9 mouse cellular contexts compared by ENCODE assay signal in the genomic region with DNA sequence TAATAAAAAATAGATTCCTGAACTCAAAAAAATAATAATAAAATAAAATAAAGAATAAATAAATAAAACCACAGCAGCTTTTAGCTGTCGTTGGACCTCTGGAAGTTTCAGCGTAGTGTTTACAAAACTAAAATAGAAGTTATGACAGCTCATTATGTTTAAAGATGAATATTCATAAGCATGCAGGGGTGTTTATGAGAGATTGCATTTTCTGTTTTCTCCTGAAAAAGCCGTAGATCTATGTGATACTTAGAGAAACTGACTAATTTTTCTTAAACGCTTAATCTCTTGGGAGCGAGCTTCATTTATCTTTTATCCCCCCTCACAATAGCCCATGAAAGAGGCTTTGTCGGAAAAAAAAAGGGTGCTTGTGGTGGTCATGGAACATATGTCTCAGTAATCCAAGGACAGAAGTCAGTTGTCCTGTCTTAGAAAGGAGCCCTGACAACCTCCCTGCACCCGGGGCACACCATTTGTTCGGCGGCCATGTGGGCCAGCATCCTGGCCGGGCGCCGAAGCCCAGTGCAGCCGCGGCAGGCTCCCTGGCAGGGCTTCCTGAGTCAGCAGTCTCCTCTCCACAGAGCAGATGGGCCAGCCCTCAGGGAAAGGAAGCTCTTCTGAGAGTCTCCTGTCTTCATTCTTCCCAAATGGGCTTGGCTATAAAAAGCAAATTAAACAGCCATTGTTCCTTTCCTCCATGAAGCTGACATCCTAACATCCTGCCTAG.
DNase-seq lines count a peak whose midpoint lies in the region; ATAC-seq lines count a peak whose summit lies in the region.
"Had no signal": no experiment of that assay in that cellular context is flagged by ENCODE, and none has a peak within 500 bp of the region (broad histone marks: within the 10 kb centered on the region; RNA-seq: fewer than 3 reads in every experiment).

No protein-coding gene starts in this region.

- H3K9ac ChIP-seq in heart, embryonic 11.5 days (ENCODE audit: low read depth, low read length), result no peak overlapping the region
- no peak overlapping the region for H3K9ac ChIP-seq in limb, embryonic 15.5 days

- H3K27ac ChIP-seq in heart, embryonic 11.5 days (ENCODE audit: low read depth, low read length), result no peak overlapping the region
- no peak overlapping the region for H3K27ac ChIP-seq in limb, embryonic 15.5 days
- H3K27ac ChIP-seq: macrophage had no signal

- no peaks in the 10 kb centered on the region for H3K36me3 ChIP-seq in heart, embryonic 11.5 days (ENCODE audit: control insufficient read depth, insufficient read depth, low read length)
- no peaks in the 10 kb centered on the region for H3K36me3 ChIP-seq in limb, embryonic 15.5 days

- H3K4me3 ChIP-seq in heart, embryonic 11.5 days (ENCODE audit: low read depth, low read length), result no peak overlapping the region
- no peak overlapping the region for H3K4me3 ChIP-seq in limb, embryonic 15.5 days

- H3K27me3 ChIP-seq in heart, embryonic 11.5 days (ENCODE audit: control insufficient read depth, insufficient read depth, low read length), result 0 out of 2 replicates have a peak, but pooled peaks cover 2% of the 10 kb centered on the region
- no peaks in the 10 kb centered on the region for H3K27me3 ChIP-seq in limb, embryonic 15.5 days

- DNase-seq in adrenal gland, adult (ENCODE audit: inconsistent age in 2 of 2, low spot score in 1 of 2), result peak; percentile 40 to 65
- no peak for DNase-seq in adrenal gland, postnatal 4 days (ENCODE audit: low spot score in 2 of 2)
- DNase-seq in embryo, embryonic 11 days, result peak; percentile 81
- DNase-seq in kidney, adult 9 months, result peak; percentile 15
- DNase-seq in retina, embryonic 14.5 days (ENCODE audit: low spot score), result peak; percentile 33
- no peak for DNase-seq in urinary bladder, adult 18-20 months (ENCODE audit: low spot score in 2 of 2)

- H3K4me2 ChIP-seq in heart, embryonic 11.5 days, result peak overlapping the region; percentile 42
- H3K4me2 ChIP-seq in limb, embryonic 15.5 days, result no peak overlapping the region

- H3K9me3 ChIP-seq in heart, embryonic 11.5 days (replicated peaks; ENCODE audit: control insufficient read depth, low read length), result no peaks in the 10 kb centered on the region
- H3K9me3 ChIP-seq in limb, embryonic 15.5 days, result no peaks in the 10 kb centered on the region

- no peak for ATAC-seq in heart, embryonic 11.5 days (replicated peaks; ENCODE audit: insufficient number of reproducible peaks, low FRiP score, low TSS enrichment)
- ATAC-seq in limb, embryonic 15.5 days (ENCODE audit: insufficient number of reproducible peaks, low FRiP score, low TSS enrichment, low read depth), result peak; percentile 52; the same call in 1 of the 2 replicates

- WGBS in heart, embryonic 11.5 days (ENCODE audit: insufficient replicate concordance), result 29% methylated on average over 14 of the region's 14 CpGs
- WGBS in limb, embryonic 15.5 days, result 37% methylated on average over 14 of the region's 14 CpGs

- no peaks in the 10 kb centered on the region for H3K4me1 ChIP-seq in heart, embryonic 11.5 days (ENCODE audit: control insufficient read depth, insufficient read depth, low read length)
- H3K4me1 ChIP-seq in limb, embryonic 15.5 days, result peaks cover 9% of the 10 kb centered on the region

Comparison
In these comparisons a context has a peak if more than half of its experiments do, and no peak if none do; other contexts are left out.
1. DNase-seq: peak in adrenal gland, adult (2 of 2), embryo, embryonic 11 days (single experiment), kidney, adult 9 months (single experiment) and retina, embryonic 14.5 days (single experiment); none in adrenal gland, postnatal 4 days (0 of 2) and urinary bladder, adult 18-20 months (0 of 2).